Mouse (Mus musculus): ENCODE results near the gene Zfp316. TPM values are rescaled to one million over a fixed set of nuclear protein-coding genes. Genes with fewer than 3 reads are reported as not detected.

Zfp316 gene
- 9.1 and 12.2 TPM in 2 replicates for polyA plus RNA-seq (2012; rRNA removed)
- polyA plus RNA-seq (2014; fragmentation: Nextera tagmentation; extraction: Ambion mirVana) = 2.8 and 4.1 TPM in 2 replicates

DNA sequence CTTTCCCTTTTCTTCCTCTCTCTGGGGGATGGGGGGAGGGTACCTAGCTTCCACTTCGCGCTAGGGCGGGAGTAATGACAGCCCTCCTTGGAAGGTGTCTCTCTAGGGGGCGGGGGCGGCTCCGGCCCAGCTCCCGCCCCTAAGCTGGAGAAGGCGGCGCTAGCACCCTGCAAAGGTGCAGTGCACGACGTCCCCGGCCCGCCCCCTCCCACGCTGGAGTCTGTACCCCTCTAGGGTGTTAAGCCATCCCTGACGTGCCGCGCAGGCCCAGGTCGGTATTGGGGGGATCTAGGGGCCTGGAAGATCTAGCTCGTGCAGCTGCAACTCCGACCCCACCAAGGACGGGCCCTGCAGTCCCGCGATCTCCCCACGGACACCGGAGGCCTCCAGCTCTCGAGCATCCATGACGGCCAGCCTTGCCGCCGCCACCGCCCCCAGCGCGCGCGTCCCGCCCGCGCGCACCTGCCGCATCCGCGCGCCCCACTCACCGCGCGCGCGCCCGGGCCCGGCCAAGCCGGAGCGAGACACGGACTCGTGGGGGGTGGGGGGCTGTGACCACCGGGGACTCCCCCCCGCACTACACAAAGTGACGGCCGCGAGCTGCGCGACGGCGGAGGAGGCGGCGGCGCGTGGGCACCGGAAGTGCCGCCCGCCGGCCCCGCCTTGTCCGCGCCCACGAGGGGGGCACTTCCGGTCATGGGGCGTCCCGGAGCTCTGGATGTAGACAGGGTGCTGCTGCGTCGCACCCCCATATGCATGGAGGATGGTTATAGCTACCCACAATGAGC, at the start of gene Zfp316:
Zfp316 (minus strand) TSS at position 660 of the 788 bp plus-strand sequence.
- TF ChIP-seq POLR2A (IDR thresholded peaks at IDR 0.05; ENCODE audit: borderline replicate concordance, extremely low read depth, insufficient read depth, insufficient read length) = peak; percentile 46; the same call in 1 of the 2 replicates
- Histone ChIP-seq H3K9ac (ENCODE audit: low read depth, low read length, severe bottlenecking) (peak within 1 kb of the TSS; percentile 86), H3K36me3 (ENCODE audit: control insufficient read depth, insufficient read depth, low read length) (peaks cover 2% of the 10 kb centered on the region; the same call in 1 of the 2 replicates), H3K4me3 (replicated peaks; ENCODE audit: low read length) (peak within 1 kb of the TSS; percentile 91), H3K9me3 (ENCODE audit: control insufficient read depth, low read length) (no peaks in the 10 kb centered on the region), H3K4me1 (ENCODE audit: control insufficient read depth, insufficient read depth, low read length) (peaks cover 15% of the 10 kb centered on the region), H3K27ac (replicated peaks; ENCODE audit: low read depth, low read length) (peak within 1 kb of the TSS; percentile 33; the same call in 1 of the 2 replicates), H3K4me2 (replicated peaks; ENCODE audit: low read depth, low read length, severe bottlenecking) (peak within 1 kb of the TSS; percentile 83), H3K27me3 (ENCODE audit: control insufficient read depth, insufficient read depth, low read length) (no peaks in the 10 kb centered on the region)
- under 1% methylated on average over 37 of the region's 79 CpGs for WGBS
- ATAC-seq (ENCODE audit: low FRiP score, low read depth) (peak; percentile 78), DNase-seq (ENCODE audit: low spot score) (peak; percentile 66)

DNA sequence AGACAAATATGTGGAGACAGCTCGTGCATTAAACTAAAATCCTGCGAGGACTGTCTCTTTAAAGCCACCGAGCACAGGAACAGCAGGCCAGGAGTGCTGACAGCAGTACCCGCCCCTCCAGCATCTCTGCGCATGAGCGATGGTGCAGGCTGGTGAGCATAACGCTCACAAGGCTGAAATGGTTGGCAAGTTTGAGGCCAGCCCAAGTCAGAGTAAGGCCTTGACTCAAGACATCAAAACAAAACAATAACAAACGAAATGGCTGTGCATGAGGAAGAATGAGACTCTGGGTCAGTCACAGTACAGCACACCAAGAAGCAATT, 47.4 kb upstream of the Zfp316 start:
- Histone ChIP-seq H3K27ac (replicated peaks; ENCODE audit: low read depth, low read length) (no peak overlapping the region), H3K4me2 (replicated peaks; ENCODE audit: low read depth, low read length, severe bottlenecking) (no peak overlapping the region), H3K4me3 (replicated peaks; ENCODE audit: low read length) (no peak overlapping the region), H3K36me3 (ENCODE audit: control insufficient read depth, insufficient read depth, low read length) (peaks cover 64% of the 10 kb centered on the region), H3K9me3 (ENCODE audit: control insufficient read depth, low read length) (no peaks in the 10 kb centered on the region), H3K9ac (ENCODE audit: low read depth, low read length, severe bottlenecking) (no peak overlapping the region), H3K4me1 (ENCODE audit: control insufficient read depth, insufficient read depth, low read length) (peaks cover 10% of the 10 kb centered on the region), H3K27me3 (ENCODE audit: control insufficient read depth, insufficient read depth, low read length) (no peaks in the 10 kb centered on the region)
- 89% methylated on average over 8 of the region's 8 CpGs for WGBS
- ATAC-seq (ENCODE audit: low FRiP score, low read depth) = no peak
- TF ChIP-seq POLR2A (IDR thresholded peaks at IDR 0.05; ENCODE audit: borderline replicate concordance, extremely low read depth, insufficient read depth, insufficient read length) = no peak
- DNase-seq (ENCODE audit: low spot score) = no peak

DNA sequence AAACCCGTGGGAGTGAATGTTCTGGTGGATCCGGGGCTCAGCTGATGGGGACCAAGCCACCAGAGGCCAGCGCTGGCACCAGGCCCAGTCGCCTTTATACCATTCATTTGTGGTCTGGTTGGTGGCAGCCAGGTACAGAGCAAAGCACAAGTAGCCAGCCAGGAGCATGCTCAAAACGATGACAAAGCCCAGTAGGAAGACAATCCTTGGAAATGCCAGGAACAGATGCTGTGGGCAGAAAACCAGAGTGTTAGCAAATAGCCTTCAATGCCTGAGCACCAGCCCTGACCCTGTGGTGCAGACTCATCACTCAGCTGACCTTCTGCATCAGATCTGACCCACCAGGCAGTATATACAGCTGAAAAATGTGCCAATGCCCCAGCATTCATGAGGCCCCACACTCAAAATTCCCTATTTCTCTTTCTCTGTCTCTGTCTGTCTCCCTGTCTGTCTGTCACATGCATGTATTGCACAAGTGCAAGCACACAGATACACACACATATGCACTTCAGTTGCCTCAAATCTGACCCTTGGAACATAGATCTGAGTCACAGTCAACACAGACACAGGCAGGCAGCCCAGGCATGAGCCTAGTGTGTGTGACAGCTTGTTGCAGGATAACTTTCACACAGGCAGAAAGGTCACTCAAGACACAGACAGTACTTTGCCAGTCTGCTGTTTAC, 46.9 kb upstream of the Zfp316 start:
- H3K36me3 ChIP-seq (ENCODE audit: control insufficient read depth, insufficient read depth, low read length) = peaks cover 64% of the 10 kb centered on the region
- no peaks in the 10 kb centered on the region for H3K9me3 ChIP-seq (ENCODE audit: control insufficient read depth, low read length)
- TF ChIP-seq POLR2A (IDR thresholded peaks at IDR 0.05; ENCODE audit: borderline replicate concordance, extremely low read depth, insufficient read depth, insufficient read length) = no peak
- H3K4me1 ChIP-seq (ENCODE audit: control insufficient read depth, insufficient read depth, low read length) = peaks cover 10% of the 10 kb centered on the region
- H3K9ac ChIP-seq (ENCODE audit: low read depth, low read length, severe bottlenecking) = no peak overlapping the region
- DNase-seq (ENCODE audit: low spot score) (no peak), ATAC-seq (ENCODE audit: low FRiP score, low read depth) (no peak)
- H3K4me2 ChIP-seq (replicated peaks; ENCODE audit: low read depth, low read length, severe bottlenecking) = no peak overlapping the region
- H3K27me3 ChIP-seq (ENCODE audit: control insufficient read depth, insufficient read depth, low read length) = no peaks in the 10 kb centered on the region
- H3K4me3 ChIP-seq (replicated peaks; ENCODE audit: low read length) = no peak overlapping the region
- WGBS = 93% methylated on average over 5 of the region's 5 CpGs
- no peak overlapping the region for H3K27ac ChIP-seq (replicated peaks; ENCODE audit: low read depth, low read length)

DNA sequence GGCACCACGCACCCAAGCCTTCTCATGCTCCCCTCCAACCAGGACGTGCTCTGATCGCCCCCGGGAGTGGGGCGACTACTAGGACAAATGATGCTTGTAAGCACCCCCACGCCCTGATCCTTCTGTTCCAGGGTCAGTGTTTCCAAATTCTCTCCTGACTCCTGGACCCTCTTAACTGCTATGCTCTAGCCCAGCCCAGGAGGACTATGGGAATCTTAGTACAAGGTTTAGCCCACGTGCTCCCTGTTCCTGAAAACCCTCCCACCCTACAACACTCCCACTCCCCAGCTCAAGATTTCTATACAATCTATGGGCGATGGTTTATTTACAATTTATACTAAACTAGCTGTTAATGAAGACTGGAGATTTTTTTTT, 45.7 kb upstream of the Zfp316 start:
- ATAC-seq (ENCODE audit: low FRiP score, low read depth) = peak; percentile 35; the same call in 1 of the 2 replicates
- Histone ChIP-seq H3K9ac (ENCODE audit: low read depth, low read length, severe bottlenecking) (peak overlapping the region; percentile 93), H3K36me3 (ENCODE audit: control insufficient read depth, insufficient read depth, low read length) (peaks cover 67% of the 10 kb centered on the region), H3K27ac (replicated peaks; ENCODE audit: low read depth, low read length) (no peak overlapping the region), H3K4me3 (replicated peaks; ENCODE audit: low read length) (peak overlapping the region; percentile 88), H3K9me3 (ENCODE audit: control insufficient read depth, low read length) (no peaks in the 10 kb centered on the region), H3K27me3 (ENCODE audit: control insufficient read depth, insufficient read depth, low read length) (no peaks in the 10 kb centered on the region), H3K4me1 (ENCODE audit: control insufficient read depth, insufficient read depth, low read length) (peaks cover 10% of the 10 kb centered on the region), H3K4me2 (replicated peaks; ENCODE audit: low read depth, low read length, severe bottlenecking) (peak overlapping the region; percentile 52)
- WGBS = 16% methylated on average over 8 of the region's 8 CpGs
- no peak for DNase-seq (ENCODE audit: low spot score)
- no peak for TF ChIP-seq POLR2A (IDR thresholded peaks at IDR 0.05; ENCODE audit: borderline replicate concordance, extremely low read depth, insufficient read depth, insufficient read length)

DNA sequence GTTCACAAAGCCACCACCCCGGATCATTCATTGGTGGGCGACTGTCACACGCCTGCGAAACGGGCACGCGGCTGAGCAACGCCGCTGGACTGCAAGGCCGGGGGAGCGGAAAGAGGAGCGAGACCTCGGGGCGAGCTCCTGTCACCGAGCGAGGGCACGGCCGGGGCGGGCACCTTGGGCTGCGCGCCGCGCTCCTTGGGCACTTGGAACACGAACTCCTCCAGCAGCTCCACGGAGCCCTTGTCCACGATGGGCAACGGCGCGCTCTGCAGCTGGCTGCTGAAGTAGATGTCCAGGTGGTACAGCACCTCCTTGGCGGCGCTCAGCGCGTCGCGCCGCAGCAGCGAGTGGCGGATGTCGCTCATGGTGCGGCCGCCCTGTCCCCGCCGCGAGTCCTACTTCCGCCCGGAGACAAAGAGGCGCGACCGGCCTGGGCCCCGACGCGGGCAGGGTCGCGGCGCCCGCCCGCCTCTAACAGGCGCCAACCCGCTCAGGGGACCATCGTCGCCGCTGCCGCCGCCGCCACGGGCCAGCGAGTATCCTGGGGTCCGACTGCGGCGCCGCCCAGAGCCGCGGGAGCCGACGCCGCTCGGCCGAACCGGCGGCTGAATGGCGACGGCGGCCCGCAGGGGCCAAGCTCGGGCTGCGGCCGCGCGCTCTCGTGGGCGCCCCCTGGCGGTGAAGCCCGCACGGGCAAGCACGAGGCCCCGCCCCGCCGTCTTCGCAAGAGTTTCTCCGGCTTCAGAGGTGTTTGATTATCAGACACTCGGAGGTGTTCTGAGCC, 45.1 kb upstream of the Zfp316 start, which contains the start of gene E130309D02Rik:
E130309D02Rik (minus strand) TSS at position 631 of the 784 bp plus-strand sequence.
- peak within 1 kb of the TSS; percentile 93 for H3K9ac ChIP-seq (ENCODE audit: low read depth, low read length, severe bottlenecking)
- H3K9me3 ChIP-seq (ENCODE audit: control insufficient read depth, low read length) = no peaks in the 10 kb centered on the region
- peak within 1 kb of the TSS; percentile 86 for H3K27ac ChIP-seq (replicated peaks; ENCODE audit: low read depth, low read length)
- peak; percentile 82; the same call in 1 of the 2 replicates for TF ChIP-seq POLR2A (IDR thresholded peaks at IDR 0.05; ENCODE audit: borderline replicate concordance, extremely low read depth, insufficient read depth, insufficient read length)
- peaks cover 10% of the 10 kb centered on the region for H3K4me1 ChIP-seq (ENCODE audit: control insufficient read depth, insufficient read depth, low read length)
- peak within 1 kb of the TSS; percentile 88 for H3K4me3 ChIP-seq (replicated peaks; ENCODE audit: low read length)
- DNase-seq (ENCODE audit: low spot score) (peak; percentile 57), ATAC-seq (ENCODE audit: low FRiP score, low read depth) (peak; percentile 88)
- H3K4me2 ChIP-seq (replicated peaks; ENCODE audit: low read depth, low read length, severe bottlenecking) = peak within 1 kb of the TSS; percentile 52
- WGBS = under 1% methylated on average over 84 of the region's 101 CpGs
- peaks cover 67% of the 10 kb centered on the region for H3K36me3 ChIP-seq (ENCODE audit: control insufficient read depth, insufficient read depth, low read length)
- no peaks in the 10 kb centered on the region for H3K27me3 ChIP-seq (ENCODE audit: control insufficient read depth, insufficient read depth, low read length)
